Mouse (Mus musculus) neural tube, embryonic 15.5 days (tissue): ENCODE data around the gene Arfgap2. TPM values are rescaled to one million over a fixed set of nuclear protein-coding genes. Genes with fewer than 3 reads are reported as not detected.

ENCODE experiments used
- ATAC-seq: fragments of 200-750 bp; cut with Nextera tagmentation; 2 replicates; pipeline ENCODE4 v1.8.0; 2017; ENCODE audit warnings: mild to moderate bottlenecking, moderate TSS enrichment, moderate library complexity; ENCODE audit not compliant: low FRiP score
- H3K27ac ChIP-seq: fragments of 300-500 bp; sonication (generic); replicated peaks from 2 replicates; pipeline ENCODE4 v1.5.1; 2015; ENCODE audit warnings: mild to moderate bottlenecking, inconsistent platforms
- H3K27me3 ChIP-seq: fragments of 300-500 bp; sonication (generic); replicated peaks from 2 replicates; pipeline ENCODE4 v1.6.1; 2015; ENCODE audit warnings: inconsistent platforms
- H3K36me3 ChIP-seq: fragments of 300-500 bp; sonication (generic); 2 replicates; pipeline ENCODE4 v1.6.1; 2015; ENCODE audit warnings: inconsistent platforms
- H3K4me1 ChIP-seq: fragments of 300-500 bp; sonication (generic); 2 replicates; pipeline ENCODE4 v1.6.1; 2015; ENCODE audit warnings: inconsistent platforms
- H3K4me2 ChIP-seq: fragments of 300-500 bp; sonication (generic); 2 replicates; pipeline ENCODE4 v1.6.1; 2015; ENCODE audit warnings: inconsistent platforms, mild to moderate bottlenecking, moderate library complexity
- H3K4me3 ChIP-seq: fragments of 300-500 bp; sonication (generic); replicated peaks from 2 replicates; pipeline ENCODE4 v1.5.1; 2015; ENCODE audit warnings: mild to moderate bottlenecking, inconsistent platforms
- H3K9ac ChIP-seq: fragments of 300-500 bp; sonication (generic); replicated peaks from 2 replicates; pipeline ENCODE4 v1.6.1; 2015; ENCODE audit warnings: mild to moderate bottlenecking, inconsistent platforms
- H3K9me3 ChIP-seq: fragments of 300-500 bp; sonication (generic); replicated peaks from 2 replicates; pipeline ENCODE4 v1.6.1; 2016; ENCODE audit warnings: inconsistent platforms
- WGBS: fragments of 180-500 bp; shearing (Covaris S2); methylation state at CpG from one replicate; pipeline ENCODE4 v1.1.7; 2015; ENCODE audit warnings: mixed read lengths; 5-methylcytosine and 5-hydroxymethylcytosine counted together
- polyA plus RNA-seq: library from polyadenylated mRNA; unstranded; fragments of >200 nt; fragmentation: Nextera tagmentation; extraction: Ambion mirVana; gene quantifications from 2 replicates; pipeline ENCODE4 v1.2.1, GENCODE M21; 2015

Arfgap2 gene
- polyA plus RNA-seq, 1 experiment from 2014 or later = 62.0 TPM

GRCm38 (mm10) chr2:91263692-91264660 lies 798 bp upstream of the Arfgap2 start:
- Histone ChIP-seq H3K4me2 (peak overlapping the region; percentile 88), H3K9me3 (no peaks in the 10 kb centered on the region), H3K27ac (peak overlapping the region; percentile 95), H3K36me3 (peaks cover 23% of the 10 kb centered on the region), H3K4me3 (peak overlapping the region; percentile 81), H3K9ac (peak overlapping the region; percentile 53; the same call in 1 of the 2 replicates), H3K4me1 (peaks cover 21% of the 10 kb centered on the region), H3K27me3 (no peaks in the 10 kb centered on the region)
- peak; percentile 8 for ATAC-seq
- 90% methylated on average over 17 of the region's 17 CpGs for WGBS

GRCm38 (mm10) chr2:91268042-91268441 lies 3.3 kb downstream of the Arfgap2 start:
- H3K36me3 ChIP-seq = peaks cover 55% of the 10 kb centered on the region
- H3K4me2 ChIP-seq = no peak overlapping the region
- H3K9me3 ChIP-seq = no peaks in the 10 kb centered on the region
- H3K4me3 ChIP-seq = no peak overlapping the region
- H3K27ac ChIP-seq = no peak overlapping the region
- peaks cover 21% of the 10 kb centered on the region for H3K4me1 ChIP-seq
- no peaks in the 10 kb centered on the region for H3K27me3 ChIP-seq
- no peak for ATAC-seq
- WGBS = 95% methylated on average over 3 of the region's 3 CpGs
- H3K9ac ChIP-seq = no peak overlapping the region

- peaks cover 21% of the 10 kb centered on the region for H3K4me1 ChIP-seq
- H3K27me3 ChIP-seq = no peaks in the 10 kb centered on the region
- no peak overlapping the region for H3K4me2 ChIP-seq
- H3K9me3 ChIP-seq = no peaks in the 10 kb centered on the region
- H3K9ac ChIP-seq = no peak overlapping the region
- H3K36me3 ChIP-seq = peaks cover 62% of the 10 kb centered on the region
- H3K27ac ChIP-seq = no peak overlapping the region
- H3K4me3 ChIP-seq = no peak overlapping the region
- WGBS = 92% methylated on average over 2 of the region's 2 CpGs
- ATAC-seq = no peak
These were observed 3.9 kb downstream of the Arfgap2 start for GRCm38 (mm10) chr2:91268706-91269105.

- H3K4me2 ChIP-seq = no peak overlapping the region
- no peaks in the 10 kb centered on the region for H3K27me3 ChIP-seq
- H3K9me3 ChIP-seq = no peaks in the 10 kb centered on the region
- H3K9ac ChIP-seq = no peak overlapping the region
- peaks cover 72% of the 10 kb centered on the region for H3K36me3 ChIP-seq
- no peak overlapping the region for H3K4me3 ChIP-seq
- no peak for ATAC-seq
- 93% methylated on average over 8 of the region's 8 CpGs for WGBS
- H3K27ac ChIP-seq = no peak overlapping the region
- peaks cover 12% of the 10 kb centered on the region for H3K4me1 ChIP-seq
These were observed 4.9 kb downstream of the Arfgap2 start for GRCm38 (mm10) chr2:91269687-91270133.

GRCm38 (mm10) chr2:91278749-91279371 lies 14.1 kb downstream of the Arfgap2 start:
- 37% methylated on average over 10 of the region's 10 CpGs for WGBS
- ATAC-seq = peak; percentile 68
- H3K27ac ChIP-seq = 0 out of 2 replicates have a peak overlapping the region, but pooled peaks have one; percentile 1
- no peak overlapping the region for H3K4me3 ChIP-seq
- no peak overlapping the region for H3K4me2 ChIP-seq
- peaks cover 46% of the 10 kb centered on the region for H3K36me3 ChIP-seq
- H3K9me3 ChIP-seq = no peaks in the 10 kb centered on the region
- no peaks in the 10 kb centered on the region for H3K4me1 ChIP-seq
- no peak overlapping the region for H3K9ac ChIP-seq
- no peaks in the 10 kb centered on the region for H3K27me3 ChIP-seq

GRCm38 (mm10) chr2:91279372-91279755 lies 14.6 kb downstream of the Arfgap2 start:
- Histone ChIP-seq H3K27me3 (no peaks in the 10 kb centered on the region), H3K9me3 (no peaks in the 10 kb centered on the region), H3K4me1 (peaks cover 4% of the 10 kb centered on the region), H3K36me3 (peaks cover 41% of the 10 kb centered on the region), H3K4me3 (no peak overlapping the region), H3K9ac (no peak overlapping the region), H3K4me2 (no peak overlapping the region), H3K27ac (no peak overlapping the region)
- 63% methylated on average over 2 of the region's 2 CpGs for WGBS
- ATAC-seq = no peak

- Histone ChIP-seq H3K27me3 (no peaks in the 10 kb centered on the region), H3K4me2 (no peak overlapping the region), H3K27ac (no peak overlapping the region), H3K9me3 (no peaks in the 10 kb centered on the region), H3K4me3 (no peak overlapping the region), H3K36me3 (peaks cover 25% of the 10 kb centered on the region), H3K9ac (no peak overlapping the region), H3K4me1 (peaks cover 5% of the 10 kb centered on the region)
- 51% methylated on average over 5 of the region's 5 CpGs for WGBS
- no peak for ATAC-seq
These were observed 16.6 kb downstream of the Arfgap2 start for GRCm38 (mm10) chr2:91281366-91281765.

GRCm38 (mm10) chr2:91283972-91284371 lies 19.2 kb downstream of the Arfgap2 start:
- no peak for ATAC-seq
- Histone ChIP-seq H3K27me3 (no peaks in the 10 kb centered on the region), H3K9me3 (no peaks in the 10 kb centered on the region), H3K4me1 (peaks cover 5% of the 10 kb centered on the region), H3K4me3 (no peak overlapping the region), H3K27ac (peak overlapping the region; percentile 67), H3K9ac (no peak overlapping the region), H3K4me2 (no peak overlapping the region), H3K36me3 (0 out of 2 replicates have a peak, but pooled peaks cover 8% of the 10 kb centered on the region)
- WGBS = 81% methylated on average over 3 of the region's 3 CpGs

GRCm38 (mm10) chr2:91284375-91285199 lies 19.8 kb downstream of the Arfgap2 start:
- H3K4me2 ChIP-seq = no peak overlapping the region

GRCm38 (mm10) chr2:91285885-91286505 lies 21.2 kb downstream of the Arfgap2 start:
- Histone ChIP-seq H3K9me3 (no peaks in the 10 kb centered on the region), H3K4me2 (no peak overlapping the region), H3K4me1 (peaks cover 6% of the 10 kb centered on the region), H3K9ac (no peak overlapping the region), H3K27me3 (no peaks in the 10 kb centered on the region), H3K27ac (no peak overlapping the region), H3K36me3 (0 out of 2 replicates have a peak, but pooled peaks cover 8% of the 10 kb centered on the region), H3K4me3 (no peak overlapping the region)
- peak; percentile 32; the same call in 1 of the 2 replicates for ATAC-seq
- WGBS = 13% methylated on average over 7 of the region's 7 CpGs

More at GRCm38 (mm10) chr2:91284375-91285199, 19.8 kb downstream of the Arfgap2 start:
- 0 out of 2 replicates have a peak, but pooled peaks cover 8% of the 10 kb centered on the region for H3K36me3 ChIP-seq
- 55% methylated on average over 13 of the region's 13 CpGs for WGBS
- no peak overlapping the region for H3K9ac ChIP-seq
- ATAC-seq = peak; percentile 53; the same call in 1 of the 2 replicates
- H3K27ac ChIP-seq = peak overlapping the region; percentile 67
- H3K4me1 ChIP-seq = peaks cover 5% of the 10 kb centered on the region
- H3K9me3 ChIP-seq = no peaks in the 10 kb centered on the region
- no peaks in the 10 kb centered on the region for H3K27me3 ChIP-seq
- H3K4me3 ChIP-seq = no peak overlapping the region

- Histone ChIP-seq H3K27ac (no peak overlapping the region), H3K4me3 (no peak overlapping the region), H3K36me3 (0 out of 2 replicates have a peak, but pooled peaks cover 3% of the 10 kb centered on the region), H3K9ac (no peak overlapping the region), H3K27me3 (no peaks in the 10 kb centered on the region), H3K4me2 (no peak overlapping the region), H3K4me1 (peaks cover 11% of the 10 kb centered on the region), H3K9me3 (no peaks in the 10 kb centered on the region)
- ATAC-seq = no peak
- 85% methylated on average over 6 of the region's 6 CpGs for WGBS
These were observed 22.8 kb downstream of the Arfgap2 start for GRCm38 (mm10) chr2:91287563-91287962.
